Mouse (Mus musculus) C2C12 (cell line): ENCODE measurements around the gene Fcgbp. TPM values are rescaled to one million over a fixed set of nuclear protein-coding genes. Genes with fewer than 3 reads are reported as not detected.

Experiments used
- H3K27me3 ChIP-seq: one replicate; pipeline ENCODE4 v1.6.1; 2011; ENCODE audit not compliant: control insufficient read depth, insufficient read depth, insufficient read length
- H3K36me3 ChIP-seq: one replicate; pipeline ENCODE4 v1.6.1; 2011; ENCODE audit not compliant: control insufficient read depth, insufficient read depth
- H3K4me3 ChIP-seq: one replicate; pipeline ENCODE4 v1.5.1; 2011; ENCODE audit warnings: mild to moderate bottlenecking, control low read depth; ENCODE audit not compliant: poor library complexity, insufficient read depth, severe bottlenecking
- H3K79me2 ChIP-seq: one replicate; pipeline ENCODE4 v1.6.1; 2011; ENCODE audit not compliant: control insufficient read depth, insufficient read depth
- H3K79me3 ChIP-seq: one replicate; pipeline ENCODE4 v1.6.1; 2011; ENCODE audit warnings: low read depth, control low read depth
- H3ac ChIP-seq: one replicate; pipeline ENCODE3; 2011; ENCODE audit warnings: low read depth; ENCODE audit not compliant: control insufficient read depth, insufficient read length
- CEBPB ChIP-seq: IDR thresholded peaks from one replicate; pipeline ENCODE4 v1.6.1; 2011; ENCODE audit warnings: low read depth, mild to moderate bottlenecking, control low read depth, moderate library complexity
- CTCF ChIP-seq: IDR thresholded peaks from one replicate; pipeline ENCODE4 v1.5.1; 2011; ENCODE audit not compliant: control insufficient read depth, insufficient read depth, insufficient read length
- FOSL1 ChIP-seq: IDR thresholded peaks from one replicate; pipeline ENCODE4 v1.8.0; 2011; ENCODE audit warnings: mild to moderate bottlenecking, low read length; ENCODE audit not compliant: poor library complexity, insufficient read depth, severe bottlenecking
- MAX ChIP-seq: IDR thresholded peaks from one replicate; pipeline ENCODE4 v1.6.1; 2011; ENCODE audit warnings: mild to moderate bottlenecking, control low read depth
- MYOD1 ChIP-seq: IDR thresholded peaks from one replicate; pipeline ENCODE4 v1.6.1; 2011; ENCODE audit warnings: low read depth; ENCODE audit not compliant: control insufficient read depth, insufficient read length
- MYOG ChIP-seq: IDR thresholded peaks from one replicate; pipeline ENCODE4 v1.6.1; 2011; ENCODE audit not compliant: control insufficient read depth, insufficient read length; ENCODE audit errors: extremely low read depth
- USF1 ChIP-seq: IDR thresholded peaks from one replicate; pipeline ENCODE4 v1.6.1; 2011; ENCODE audit warnings: low read depth, mild to moderate bottlenecking, control low read depth, moderate library complexity
- polyA plus RNA-seq: library from polyadenylated mRNA; unstranded; fragments of >200 nt; fragmentation: generic; extraction: Trizol; gene quantifications from one replicate; pipeline ENCODE4 v1.2.1, GENCODE M21; 2012; ENCODE audit warnings: missing spikeins

Gene Fcgbp
- polyA plus RNA-seq, 1 experiment, result not detected

- Histone ChIP-seq H3ac (peak within 1 kb of the TSS; percentile 84), H3K27me3 (no peaks in the 10 kb centered on the region), H3K36me3 (no peaks in the 10 kb centered on the region), H3K4me3 (peak within 1 kb of the TSS; percentile 74), H3K79me2 (peaks cover 55% of the 10 kb centered on the region), H3K79me3 (peaks cover 50% of the 10 kb centered on the region)
- TF ChIP-seq USF1, result peak; percentile 63
- no peak for TF ChIP-seq CEBPB
- no peak for TF ChIP-seq MYOG
- TF ChIP-seq CTCF, result no peak
- TF ChIP-seq FOSL1, result no peak
- no peak for TF ChIP-seq MYOD1
- TF ChIP-seq MAX, result peak; percentile 87
Observed at GRCm38 (mm10) chr7:28169489-28170422, 98.7 kb downstream of the Fcgbp start, which contains the start of gene Fbl. TSS of gene Fbl (plus strand) at chr7:28169710.

Other genes with a start within 250 kb of the Fcgbp start
- 0.85 TPM for gene Zfp59, start 232.6 kb upstream of the Fcgbp start, polyA plus RNA-seq
- 0.69 TPM for gene Zfp607a, start 213.7 kb upstream of the Fcgbp start, polyA plus RNA-seq
- 1.5 TPM for gene Zfp974, start 141.8 kb upstream of the Fcgbp start, polyA plus RNA-seq
- gene Zfp780b, start 92.1 kb upstream of the Fcgbp start, polyA plus RNA-seq, result 1.3 TPM
- 0.62 TPM for gene Zfp850, start 57.1 kb upstream of the Fcgbp start, polyA plus RNA-seq
- 259 TPM for gene Psmc4, start 21.1 kb upstream of the Fcgbp start, polyA plus RNA-seq
- 0.62 TPM for gene 9530053A07Rik, start 58.2 kb downstream of the Fcgbp start, polyA plus RNA-seq
- 410 TPM for gene Fbl, start 98.5 kb downstream of the Fcgbp start, polyA plus RNA-seq
- gene Dyrk1b, start 108.2 kb downstream of the Fcgbp start, polyA plus RNA-seq, result 5.3 TPM
- gene Eid2, start 196.6 kb downstream of the Fcgbp start, polyA plus RNA-seq, result 6.9 TPM
- gene Eid2b, start 206.5 kb downstream of the Fcgbp start, polyA plus RNA-seq, result 4.3 TPM
- gene Selenov, start 219.9 kb downstream of the Fcgbp start, polyA plus RNA-seq, result not detected
- 0.06 TPM for gene Dll3, start 231.0 kb downstream of the Fcgbp start, polyA plus RNA-seq
- gene Timm50, start 240.8 kb downstream of the Fcgbp start, polyA plus RNA-seq, result 130 TPM